Mouse (Mus musculus) brain, embryonic 14.5 days (tissue): ENCODE measurements at regions not wholly inside any gene's neighbourhood (a gene's known extent, or its start where the extent isn't known, plus 50 kb on each side); places are given as distances from the start of the nearest gene placed in this dataset.

Experiments
- CTCF ChIP-seq: fragments of 200-500 bp; IDR thresholded peaks from 2 replicates; pipeline ENCODE4 v1.5.1; 2012; ENCODE audit warnings: inconsistent platforms, mild to moderate bottlenecking, moderate library complexity, borderline replicate concordance; ENCODE audit not compliant: insufficient read depth, insufficient read length; ENCODE audit errors: extremely low read depth
- POLR2A ChIP-seq: fragments of 200-500 bp; IDR thresholded peaks from 2 replicates; pipeline ENCODE4 v1.6.1; 2012; ENCODE audit warnings: mild to moderate bottlenecking, inconsistent platforms, borderline replicate concordance; ENCODE audit not compliant: poor library complexity, insufficient read depth, insufficient read length, severe bottlenecking; ENCODE audit errors: extremely low read depth

DNA sequence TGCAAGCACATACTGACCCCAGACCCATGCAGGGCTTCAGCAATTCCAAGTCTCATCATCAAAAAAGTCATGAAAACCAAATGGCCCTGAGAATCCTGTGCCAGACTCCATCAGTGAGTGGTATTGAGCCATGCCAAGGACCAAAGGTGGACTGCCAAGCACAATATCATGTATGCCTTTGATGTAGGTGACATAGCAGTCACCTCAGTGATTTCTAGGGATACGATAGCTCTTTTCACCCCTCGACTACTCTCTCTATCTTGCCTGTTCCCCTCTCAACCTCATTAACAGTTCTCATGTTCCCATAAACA is 807.4 kb upstream of the Tbl1xr1 start:
- TF ChIP-seq POLR2A (no peak), CTCF (no peak)
